Mouse (Mus musculus): Measurements from ENCODE around the gene Vsig10. TPM values are rescaled to one million over a fixed set of nuclear protein-coding genes. Genes with fewer than 3 reads are reported as not detected.

Vsig10 gene
- 7.1 and 11.3 TPM in 2 replicates for polyA plus RNA-seq (2015; fragmentation: Nextera tagmentation; extraction: Ambion mirVana)

GRCm38 (mm10) chr5:117318741-117319629 lies at the start of gene Vsig10:
Gene Vsig10, plus strand, starts transcription at chr5:117319083.
- Histone ChIP-seq H3K9me3 (no peaks in the 10 kb centered on the region), H3K27ac (peak within 1 kb of the TSS; percentile 48), H3K4me2 (peak within 1 kb of the TSS; percentile 98), H3K9ac (peak within 1 kb of the TSS; percentile 83), H3K27me3 (peaks cover 24% of the 10 kb centered on the region), H3K4me1 (peaks cover 16% of the 10 kb centered on the region), H3K36me3 (no peaks in the 10 kb centered on the region), H3K4me3 (peak within 1 kb of the TSS; percentile 67)
- 0 out of 2 replicates have a peak, but pooled peaks have one; percentile 57 for ATAC-seq (ENCODE audit: insufficient number of reproducible peaks, insufficient read depth, low FRiP score, low TSS enrichment, low read depth)
- WGBS = under 1% methylated on average over 77 of the region's 81 CpGs

- H3K27ac ChIP-seq = no peak overlapping the region
- no peaks in the 10 kb centered on the region for H3K4me1 ChIP-seq
- no peak for ATAC-seq (ENCODE audit: insufficient number of reproducible peaks, insufficient read depth, low FRiP score, low TSS enrichment, low read depth)
- H3K36me3 ChIP-seq = peaks cover 12% of the 10 kb centered on the region; the same call in 1 of the 2 replicates
- H3K4me2 ChIP-seq = no peak overlapping the region
- H3K4me3 ChIP-seq = no peak overlapping the region
- WGBS = 92% methylated on average over 12 of the region's 12 CpGs
- H3K27me3 ChIP-seq = no peaks in the 10 kb centered on the region
- no peaks in the 10 kb centered on the region for H3K9me3 ChIP-seq
- no peak overlapping the region for H3K9ac ChIP-seq
Observed at GRCm38 (mm10) chr5:117269395-117269794, 49.5 kb upstream of the Vsig10 start.

GRCm38 (mm10) chr5:117271945-117272344 lies 46.9 kb upstream of the Vsig10 start:
- Histone ChIP-seq H3K4me1 (no peaks in the 10 kb centered on the region), H3K36me3 (peaks cover 4% of the 10 kb centered on the region; the same call in 1 of the 2 replicates), H3K9me3 (no peaks in the 10 kb centered on the region), H3K4me3 (no peak overlapping the region), H3K27me3 (no peaks in the 10 kb centered on the region), H3K27ac (no peak overlapping the region), H3K4me2 (no peak overlapping the region), H3K9ac (no peak overlapping the region)
- WGBS = 91% methylated on average over 14 of the region's 14 CpGs
- ATAC-seq (ENCODE audit: insufficient number of reproducible peaks, insufficient read depth, low FRiP score, low TSS enrichment, low read depth) = no peak

GRCm38 (mm10) chr5:117274817-117275216 lies 44.1 kb upstream of the Vsig10 start:
- Histone ChIP-seq H3K4me2 (no peak overlapping the region), H3K36me3 (peaks cover 11% of the 10 kb centered on the region; the same call in 1 of the 2 replicates), H3K27me3 (no peaks in the 10 kb centered on the region), H3K4me3 (no peak overlapping the region), H3K4me1 (no peaks in the 10 kb centered on the region), H3K9me3 (no peaks in the 10 kb centered on the region), H3K27ac (no peak overlapping the region), H3K9ac (no peak overlapping the region)
- ATAC-seq (ENCODE audit: insufficient number of reproducible peaks, insufficient read depth, low FRiP score, low TSS enrichment, low read depth) = no peak
- 72% methylated on average over 5 of the region's 5 CpGs for WGBS

GRCm38 (mm10) chr5:117277784-117278183 lies 41.1 kb upstream of the Vsig10 start:
- Histone ChIP-seq H3K4me2 (no peak overlapping the region), H3K4me1 (no peaks in the 10 kb centered on the region), H3K27ac (no peak overlapping the region), H3K9me3 (no peaks in the 10 kb centered on the region), H3K27me3 (no peaks in the 10 kb centered on the region), H3K9ac (no peak overlapping the region), H3K36me3 (peaks cover 26% of the 10 kb centered on the region), H3K4me3 (no peak overlapping the region)
- WGBS = 95% methylated on average over 6 of the region's 6 CpGs
- ATAC-seq (ENCODE audit: insufficient number of reproducible peaks, insufficient read depth, low FRiP score, low TSS enrichment, low read depth) = no peak

GRCm38 (mm10) chr5:117278809-117279668 lies 39.8 kb upstream of the Vsig10 start:
- H3K27ac ChIP-seq = no peak overlapping the region
- H3K9ac ChIP-seq = no peak overlapping the region
- H3K9me3 ChIP-seq = no peaks in the 10 kb centered on the region
- no peaks in the 10 kb centered on the region for H3K27me3 ChIP-seq
- WGBS = 85% methylated on average over 15 of the region's 15 CpGs
- ATAC-seq (ENCODE audit: insufficient number of reproducible peaks, insufficient read depth, low FRiP score, low TSS enrichment, low read depth) = no peak
- H3K36me3 ChIP-seq = peaks cover 35% of the 10 kb centered on the region
- no peaks in the 10 kb centered on the region for H3K4me1 ChIP-seq
- no peak overlapping the region for H3K4me2 ChIP-seq
- H3K4me3 ChIP-seq = no peak overlapping the region

GRCm38 (mm10) chr5:117279669-117280050 lies 39.2 kb upstream of the Vsig10 start:
- no peak for ATAC-seq (ENCODE audit: insufficient number of reproducible peaks, insufficient read depth, low FRiP score, low TSS enrichment, low read depth)
- H3K4me2 ChIP-seq = no peak overlapping the region
- no peak overlapping the region for H3K4me3 ChIP-seq
- WGBS = 72% methylated on average over 4 of the region's 4 CpGs
- no peaks in the 10 kb centered on the region for H3K9me3 ChIP-seq
- peaks cover 41% of the 10 kb centered on the region for H3K36me3 ChIP-seq
- no peak overlapping the region for H3K27ac ChIP-seq
- H3K4me1 ChIP-seq = peaks cover 5% of the 10 kb centered on the region; the same call in 1 of the 2 replicates
- H3K27me3 ChIP-seq = no peaks in the 10 kb centered on the region
- H3K9ac ChIP-seq = no peak overlapping the region

GRCm38 (mm10) chr5:117281536-117281935 lies 37.3 kb upstream of the Vsig10 start:
- H3K4me1 ChIP-seq = peaks cover 23% of the 10 kb centered on the region
- no peaks in the 10 kb centered on the region for H3K9me3 ChIP-seq
- peaks cover 53% of the 10 kb centered on the region for H3K36me3 ChIP-seq
- H3K27ac ChIP-seq = no peak overlapping the region
- no peak for ATAC-seq (ENCODE audit: insufficient number of reproducible peaks, insufficient read depth, low FRiP score, low TSS enrichment, low read depth)
- 93% methylated on average over 10 of the region's 10 CpGs for WGBS
- no peak overlapping the region for H3K9ac ChIP-seq
- no peak overlapping the region for H3K4me2 ChIP-seq
- H3K27me3 ChIP-seq = no peaks in the 10 kb centered on the region
- no peak overlapping the region for H3K4me3 ChIP-seq

GRCm38 (mm10) chr5:117282360-117282759 lies 36.5 kb upstream of the Vsig10 start:
- Histone ChIP-seq H3K9me3 (no peaks in the 10 kb centered on the region), H3K9ac (no peak overlapping the region), H3K4me1 (peaks cover 23% of the 10 kb centered on the region), H3K36me3 (peaks cover 53% of the 10 kb centered on the region), H3K27ac (no peak overlapping the region), H3K27me3 (no peaks in the 10 kb centered on the region), H3K4me2 (no peak overlapping the region), H3K4me3 (no peak overlapping the region)
- no peak for ATAC-seq (ENCODE audit: insufficient number of reproducible peaks, insufficient read depth, low FRiP score, low TSS enrichment, low read depth)
- 86% methylated on average over 8 of the region's 8 CpGs for WGBS

- Histone ChIP-seq H3K4me2 (0 out of 2 replicates have a peak overlapping the region, but pooled peaks have one; percentile 0), H3K36me3 (peaks cover 46% of the 10 kb centered on the region), H3K27me3 (no peaks in the 10 kb centered on the region), H3K9ac (no peak overlapping the region), H3K27ac (no peak overlapping the region), H3K9me3 (no peaks in the 10 kb centered on the region), H3K4me1 (peaks cover 32% of the 10 kb centered on the region), H3K4me3 (no peak overlapping the region)
- ATAC-seq (ENCODE audit: insufficient number of reproducible peaks, insufficient read depth, low FRiP score, low TSS enrichment, low read depth) = no peak
- 76% methylated on average over 9 of the region's 9 CpGs for WGBS
Observed at GRCm38 (mm10) chr5:117284029-117284428, 34.9 kb upstream of the Vsig10 start.

- H3K27ac ChIP-seq = no peak overlapping the region
- no peaks in the 10 kb centered on the region for H3K27me3 ChIP-seq
- no peak overlapping the region for H3K9ac ChIP-seq
- ATAC-seq (ENCODE audit: insufficient number of reproducible peaks, insufficient read depth, low FRiP score, low TSS enrichment, low read depth) = no peak
- H3K4me1 ChIP-seq = peaks cover 32% of the 10 kb centered on the region
- H3K4me2 ChIP-seq = 0 out of 2 replicates have a peak overlapping the region, but pooled peaks have one; percentile 0
- no peak overlapping the region for H3K4me3 ChIP-seq
- H3K36me3 ChIP-seq = peaks cover 46% of the 10 kb centered on the region
- WGBS = 76% methylated on average over 7 of the region's 7 CpGs
- H3K9me3 ChIP-seq = no peaks in the 10 kb centered on the region
Observed at GRCm38 (mm10) chr5:117284682-117285081, 34.2 kb upstream of the Vsig10 start.
